Mouse (Mus musculus) activated CD4-positive, CD25-positive, alpha-beta regulatory T cell (primary cell): ENCODE data around the gene Traf4. TPM values are rescaled to one million over a fixed set of nuclear protein-coding genes. Genes with fewer than 3 reads are reported as not detected.

Experiments used
- polyA plus RNA-seq, 2 experiments: library from polyadenylated mRNA; unstranded; fragments of 100-300 nt; shearing (Covaris generic); gene quantifications; one replicate each; pipeline ENCODE4 v1.2.1; 2017

Traf4 gene
- polyA plus RNA-seq, result 10 to 100 TPM; 33.0 to 39.8 TPM

DNA sequence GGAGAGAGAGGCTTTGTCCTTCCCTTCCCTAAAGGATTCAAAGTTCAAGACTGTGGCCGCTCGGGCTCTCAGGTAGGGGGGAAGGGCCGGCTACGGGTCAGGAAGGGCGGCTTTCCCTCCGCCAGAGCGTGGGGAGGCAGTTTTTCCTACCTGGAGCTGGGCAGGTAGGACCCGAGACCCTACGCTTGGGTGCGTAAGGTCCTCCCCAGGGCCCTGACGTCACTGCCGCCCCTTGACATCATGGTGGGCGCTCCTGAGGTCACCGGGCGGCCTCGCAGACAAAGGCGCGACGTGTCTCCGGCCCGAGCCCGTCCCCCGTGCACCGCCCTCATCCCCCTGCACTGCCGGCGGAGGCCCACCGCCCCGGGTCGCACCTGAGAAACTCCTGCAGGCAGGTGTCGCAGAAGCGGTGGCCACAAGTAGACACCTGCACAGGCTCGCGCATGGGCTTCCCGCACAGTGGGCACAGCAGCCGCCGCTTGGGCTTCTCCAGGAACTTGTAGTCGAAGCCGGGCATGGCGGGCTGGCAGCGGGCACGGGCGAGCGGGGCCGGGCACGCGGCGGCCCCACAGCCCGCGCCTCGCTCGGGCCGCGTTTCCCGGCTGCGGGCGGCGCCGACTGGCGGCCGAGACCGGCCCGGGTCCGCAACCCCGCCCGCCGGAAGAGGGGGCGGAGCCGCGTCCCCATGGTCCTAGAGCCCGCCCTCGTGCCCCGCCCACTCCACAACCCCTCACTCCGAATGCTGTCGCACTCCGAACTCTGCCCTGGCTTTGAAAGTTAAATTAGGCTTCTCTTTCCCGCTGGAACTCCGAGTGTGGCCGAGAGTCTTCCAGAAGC lies at the start of gene Traf4:
Gene Traf4 (minus strand): TSS at position 666 of the 837 bp plus-strand sequence.

DNA sequence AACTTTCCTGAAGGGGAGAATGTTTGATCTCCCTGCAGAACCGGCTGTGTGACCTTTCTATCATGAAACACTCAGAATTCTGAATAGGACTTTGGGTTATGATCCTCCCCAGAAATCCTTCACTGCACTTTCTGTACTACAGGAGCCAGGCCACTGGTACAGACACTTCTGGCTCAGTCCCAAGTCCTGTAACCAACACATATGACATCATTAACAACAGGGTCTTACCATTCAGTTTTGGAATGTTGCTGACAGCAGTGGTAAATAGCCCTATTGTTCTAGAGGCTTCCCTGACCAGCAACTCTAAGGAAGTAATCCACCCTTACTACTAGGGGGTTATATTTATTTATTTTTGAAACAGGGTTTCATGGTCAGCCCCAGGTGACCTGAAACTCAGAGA lies 27.7 kb upstream of the Traf4 start, which contains the start of gene Proca1:
Gene Proca1 (plus strand): TSS at position 280 of the 400 bp plus-strand sequence.

DNA sequence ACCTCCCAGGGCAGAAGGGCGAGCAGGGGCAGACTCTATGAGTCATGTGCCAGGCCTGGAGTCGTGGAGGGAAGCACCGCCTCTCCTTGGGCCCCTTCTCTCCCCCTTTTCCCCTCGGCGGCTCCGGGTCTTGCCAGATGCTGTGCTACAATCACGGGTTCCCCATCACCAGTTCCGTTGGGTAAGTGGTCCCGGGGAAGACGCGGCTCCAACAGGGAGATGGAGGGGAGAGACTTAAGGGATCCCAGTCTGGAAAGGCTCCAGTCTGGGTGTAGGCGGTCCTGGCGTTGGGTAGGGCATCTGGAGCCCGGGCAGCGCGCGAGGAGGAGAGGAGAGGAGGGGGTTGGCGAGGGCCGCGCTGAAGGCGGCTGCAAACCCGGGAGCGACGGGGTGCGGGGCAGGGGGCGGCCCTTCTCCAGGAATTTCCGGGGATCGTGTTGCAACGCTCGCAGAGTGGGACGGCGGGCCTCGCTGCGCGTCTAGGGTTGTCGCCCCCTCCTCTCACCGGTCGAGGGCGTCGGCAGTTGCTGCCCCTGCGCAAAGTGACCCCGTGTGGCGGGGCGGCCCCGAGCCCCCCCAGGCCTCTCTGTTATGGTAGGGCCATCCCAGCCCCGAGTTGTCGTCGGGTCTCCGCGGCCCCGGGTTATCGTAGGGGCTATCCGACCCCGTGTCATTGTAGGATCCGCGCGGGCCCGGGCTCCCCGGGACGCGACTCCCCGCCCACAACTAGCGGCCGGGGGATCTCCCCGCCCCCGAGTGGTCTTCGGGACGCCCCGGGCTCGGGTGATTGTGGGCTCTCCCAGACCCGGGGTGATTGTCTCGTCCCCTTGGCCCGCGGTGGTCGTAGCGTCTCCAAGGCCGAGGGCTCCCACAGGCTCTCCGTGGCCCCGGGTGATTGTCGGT lies 23.2 kb upstream of the Traf4 start, which contains the start of gene Rab34:
Gene Rab34 (plus strand): TSS at position 100 of the 903 bp plus-strand sequence.

DNA sequence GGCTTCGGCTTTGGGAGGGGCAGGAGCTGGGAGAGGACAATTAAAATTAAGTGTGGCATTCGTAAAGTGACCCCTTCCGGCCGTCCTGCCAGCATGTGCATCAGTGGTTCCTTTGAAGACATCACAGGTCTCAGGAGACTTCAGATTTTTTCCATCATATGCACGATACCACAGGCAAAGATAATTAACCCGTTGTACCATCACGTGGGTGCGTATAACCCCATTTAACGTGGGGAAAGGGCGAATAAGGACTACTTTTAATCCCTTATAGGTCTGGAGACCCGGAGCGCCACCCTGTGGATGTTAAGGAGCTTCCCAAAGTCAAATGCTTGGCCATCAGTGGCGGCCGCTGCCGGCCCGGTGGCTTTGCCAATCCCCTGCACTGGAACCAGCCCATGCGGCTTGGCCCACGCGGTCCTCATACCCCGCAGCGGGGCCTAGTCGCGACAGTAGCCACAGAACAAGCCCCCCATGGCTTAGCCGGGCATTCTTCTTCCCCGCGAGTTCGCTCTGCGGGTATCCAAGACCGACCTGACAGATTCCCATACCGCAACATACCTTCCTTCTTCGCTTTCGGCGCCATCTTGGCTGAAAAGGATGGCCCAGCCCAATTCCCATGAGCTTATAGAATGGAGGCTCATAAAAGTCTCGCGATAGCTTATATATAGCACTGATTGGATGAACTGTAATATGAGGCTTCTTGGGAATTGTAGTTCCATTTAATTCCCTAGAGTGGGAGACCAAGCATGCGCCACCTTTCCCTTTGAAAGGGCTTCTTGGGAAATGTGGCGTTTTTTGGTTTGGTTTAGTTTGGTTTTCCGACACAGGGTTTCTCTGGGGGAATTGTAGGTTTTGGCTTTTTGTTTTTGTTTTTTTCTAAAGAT lies 17.8 kb upstream of the Traf4 start, which contains the start of gene Rpl23a:
Gene Rpl23a (minus strand): TSS at position 624 of the 884 bp plus-strand sequence.

DNA sequence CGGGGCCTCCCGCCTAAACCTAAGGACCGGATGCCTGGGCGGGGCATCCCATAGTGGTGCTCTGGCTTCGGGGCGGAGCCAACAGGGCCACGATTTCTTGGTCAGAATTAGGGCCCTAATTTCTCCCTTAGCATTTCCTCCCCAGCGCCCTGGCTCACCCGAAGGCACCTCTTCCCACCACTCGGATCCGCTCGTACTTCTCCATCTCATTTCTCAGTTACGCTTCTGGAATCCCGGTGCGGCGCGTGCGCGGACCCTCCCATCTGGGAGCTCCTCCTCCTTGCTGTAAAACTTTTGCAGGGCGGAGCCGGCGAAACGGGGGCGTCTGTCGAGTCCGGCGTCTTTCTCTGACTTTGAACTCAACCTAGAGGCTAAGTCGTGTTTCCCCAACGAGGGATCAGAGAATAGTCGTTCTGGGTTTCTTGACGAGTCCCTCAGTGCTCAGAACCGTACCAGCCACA lies 11.0 kb upstream of the Traf4 start, which contains the start of the genes Nek8 and Tlcd1:
Gene Nek8 (minus strand): TSS at position 274 of the 461 bp plus-strand sequence.
Gene Tlcd1 (plus strand): TSS at position 310 of the 461 bp plus-strand sequence.

Other genes with a start within 250 kb of the Traf4 start
- gene Sez6, start 234.8 kb downstream of the Traf4 start, polyA plus RNA-seq, result under 1 TPM in 1 of 2 experiments, not detected in 1; 0.33 TPM
- gene Phf12, start 182.8 kb downstream of the Traf4 start, polyA plus RNA-seq, result 10 to 100 TPM; 42.1 to 43.8 TPM
- 1 to 10 TPM; 5.0 to 5.3 TPM for gene Dhrs13, start 133.3 kb downstream of the Traf4 start, polyA plus RNA-seq
- gene Flot2, start 127.7 kb downstream of the Traf4 start, polyA plus RNA-seq, result 10 to 100 TPM; 41.5 to 48.8 TPM
- 10 to 100 TPM; 23.1 to 27.6 TPM for gene Eral1, start 85.2 kb downstream of the Traf4 start, polyA plus RNA-seq
- 10 to 100 TPM; 15.3 to 18.3 TPM for gene Fam222b, start 70.9 kb downstream of the Traf4 start, polyA plus RNA-seq
- 10 to 100 TPM in 1 of 2 experiments, 1 to 10 TPM in 1; 9.3 to 10.9 TPM for gene Nek8, start 11.1 kb upstream of the Traf4 start, polyA plus RNA-seq
- 1 to 10 TPM; 4.7 to 5.4 TPM for gene Tlcd1, start 11.1 kb upstream of the Traf4 start, polyA plus RNA-seq
- gene Rpl23a, start 18.0 kb upstream of the Traf4 start, polyA plus RNA-seq, result 1,000 to 10,000 TPM; 1,180 to 2,194 TPM
- under 1 TPM; 0.91 to 0.97 TPM for gene Rab34, start 22.8 kb upstream of the Traf4 start, polyA plus RNA-seq
- under 1 TPM; 0.29 to 0.55 TPM for gene Proca1, start 27.8 kb upstream of the Traf4 start, polyA plus RNA-seq
- gene Sdf2, start 80.2 kb upstream of the Traf4 start, polyA plus RNA-seq, result 10 to 100 TPM; 78.8 to 95.9 TPM
- 10 to 100 TPM; 15.5 to 29.0 TPM for gene Supt6, start 80.4 kb upstream of the Traf4 start, polyA plus RNA-seq
- gene 2610507B11Rik, start 96.2 kb upstream of the Traf4 start, polyA plus RNA-seq, result 10 to 100 TPM; 40.4 to 65.7 TPM
- gene BC030499, start 125.3 kb upstream of the Traf4 start, polyA plus RNA-seq, result under 1 TPM; 0.27 to 0.36 TPM
- 1 to 10 TPM; 5.3 to 6.0 TPM for gene Spag5, start 135.9 kb upstream of the Traf4 start, polyA plus RNA-seq
- gene Aldoc, start 157.4 kb upstream of the Traf4 start, polyA plus RNA-seq, result 10 to 100 TPM in 1 of 2 experiments, 1 to 10 TPM in 1; 2.4 to 12.9 TPM
- 100 to 1,000 TPM in 1 of 2 experiments, 10 to 100 TPM in 1; 70.7 to 114 TPM for gene Pigs, start 162.8 kb upstream of the Traf4 start, polyA plus RNA-seq
- 100 to 1,000 TPM in 1 of 2 experiments, 10 to 100 TPM in 1; 57.5 to 101 TPM for gene Unc119, start 177.9 kb upstream of the Traf4 start, polyA plus RNA-seq
- not detected for gene Foxn1, start 221.0 kb upstream of the Traf4 start, polyA plus RNA-seq